Mouse (Mus musculus): ENCODE measurements around the gene Il3. TPM values are rescaled to one million over a fixed set of nuclear protein-coding genes. Genes with fewer than 3 reads are reported as not detected.

Gene Il3
- polyA plus RNA-seq, 1 experiment from 2014 or later: not detected

DNA sequence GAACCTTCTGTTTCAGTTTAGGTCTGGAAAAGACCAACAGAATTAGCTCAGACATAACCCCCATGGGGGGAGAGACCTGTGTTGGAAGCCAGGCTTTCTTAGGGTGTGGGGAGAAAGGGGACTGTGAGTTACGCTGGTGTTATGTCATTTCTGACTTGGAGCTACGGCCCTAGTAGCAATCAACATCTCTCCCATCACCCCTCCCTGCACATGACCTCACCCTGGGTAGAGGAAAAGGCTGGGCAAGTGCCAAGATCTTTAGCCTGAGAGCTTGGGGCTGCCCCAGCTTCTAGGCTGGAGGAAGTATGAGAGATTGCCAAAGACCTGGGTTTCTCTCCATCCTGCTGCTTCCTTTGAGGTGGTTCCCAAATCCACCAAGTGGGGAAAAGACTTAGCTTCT lies 30.1 kb downstream of the Il3 start:
- no peaks in the 10 kb centered on the region for H3K27me3 ChIP-seq
- H3K4me2 ChIP-seq: no peak overlapping the region
- no peak overlapping the region for H3K9ac ChIP-seq
- H3K36me3 ChIP-seq (ENCODE audit: poor library complexity, severe bottlenecking): no peaks in the 10 kb centered on the region
- 90% methylated on average over 2 of the region's 2 CpGs for WGBS
- H3K9me3 ChIP-seq (replicated peaks): no peaks in the 10 kb centered on the region
- ATAC-seq: no peak
- no peaks in the 10 kb centered on the region for H3K4me1 ChIP-seq
- H3K27ac ChIP-seq: no peak overlapping the region
- H3K4me3 ChIP-seq: no peak overlapping the region

DNA sequence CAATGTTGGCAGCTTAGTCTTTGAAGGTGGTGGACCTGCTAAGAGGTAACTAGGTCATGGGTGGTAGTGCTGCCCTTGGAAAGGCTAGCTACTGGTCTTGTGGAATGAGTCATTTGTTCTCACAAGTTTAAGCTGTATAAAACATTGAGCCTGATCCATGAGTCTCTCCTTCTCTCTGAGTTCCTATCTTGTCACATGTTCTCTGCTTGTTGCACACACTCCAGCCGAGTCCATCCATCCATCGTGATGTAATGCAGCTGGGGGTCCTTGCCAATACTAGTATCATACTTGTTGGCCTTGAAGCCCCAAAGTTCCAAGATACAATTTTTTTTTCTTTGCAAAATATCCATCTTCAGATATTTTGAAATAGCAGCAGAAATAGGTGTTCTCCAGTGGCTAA lies 39.6 kb downstream of the Il3 start:
- H3K4me3 ChIP-seq: no peak overlapping the region
- no peak for ATAC-seq
- WGBS: 91% methylated on average over 2 of the region's 2 CpGs
- no peak overlapping the region for H3K9ac ChIP-seq
- no peak overlapping the region for H3K4me2 ChIP-seq
- no peaks in the 10 kb centered on the region for H3K4me1 ChIP-seq
- no peak overlapping the region for H3K27ac ChIP-seq
- no peaks in the 10 kb centered on the region for H3K36me3 ChIP-seq (ENCODE audit: poor library complexity, severe bottlenecking)
- H3K9me3 ChIP-seq (replicated peaks): no peaks in the 10 kb centered on the region
- no peaks in the 10 kb centered on the region for H3K27me3 ChIP-seq

DNA sequence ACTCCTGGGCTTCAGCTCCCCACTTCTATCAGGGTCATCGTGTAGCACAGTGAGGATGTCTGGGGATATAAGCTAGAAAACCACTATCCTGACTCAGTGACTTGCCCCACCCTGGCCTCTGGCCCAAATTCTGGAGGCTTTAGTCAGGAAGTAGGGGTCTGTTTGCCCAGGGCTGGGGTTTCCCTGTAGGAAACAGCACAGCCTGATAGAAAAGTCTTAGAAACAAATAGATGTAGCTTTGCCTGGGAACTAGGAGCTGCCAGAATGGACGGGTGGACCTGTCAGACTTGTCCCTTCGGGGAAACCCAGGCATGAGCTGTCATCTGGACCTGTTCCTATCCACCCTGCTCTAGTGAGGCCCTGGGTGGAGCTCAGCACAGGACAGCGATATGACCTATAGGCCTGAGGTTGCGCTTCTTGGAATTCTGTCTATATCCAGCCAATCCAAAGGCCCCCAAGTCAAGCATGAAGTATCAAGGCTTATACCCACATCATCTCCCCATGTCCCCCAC lies 42.5 kb downstream of the Il3 start:
- WGBS: 92% methylated on average over 5 of the region's 5 CpGs

DNA sequence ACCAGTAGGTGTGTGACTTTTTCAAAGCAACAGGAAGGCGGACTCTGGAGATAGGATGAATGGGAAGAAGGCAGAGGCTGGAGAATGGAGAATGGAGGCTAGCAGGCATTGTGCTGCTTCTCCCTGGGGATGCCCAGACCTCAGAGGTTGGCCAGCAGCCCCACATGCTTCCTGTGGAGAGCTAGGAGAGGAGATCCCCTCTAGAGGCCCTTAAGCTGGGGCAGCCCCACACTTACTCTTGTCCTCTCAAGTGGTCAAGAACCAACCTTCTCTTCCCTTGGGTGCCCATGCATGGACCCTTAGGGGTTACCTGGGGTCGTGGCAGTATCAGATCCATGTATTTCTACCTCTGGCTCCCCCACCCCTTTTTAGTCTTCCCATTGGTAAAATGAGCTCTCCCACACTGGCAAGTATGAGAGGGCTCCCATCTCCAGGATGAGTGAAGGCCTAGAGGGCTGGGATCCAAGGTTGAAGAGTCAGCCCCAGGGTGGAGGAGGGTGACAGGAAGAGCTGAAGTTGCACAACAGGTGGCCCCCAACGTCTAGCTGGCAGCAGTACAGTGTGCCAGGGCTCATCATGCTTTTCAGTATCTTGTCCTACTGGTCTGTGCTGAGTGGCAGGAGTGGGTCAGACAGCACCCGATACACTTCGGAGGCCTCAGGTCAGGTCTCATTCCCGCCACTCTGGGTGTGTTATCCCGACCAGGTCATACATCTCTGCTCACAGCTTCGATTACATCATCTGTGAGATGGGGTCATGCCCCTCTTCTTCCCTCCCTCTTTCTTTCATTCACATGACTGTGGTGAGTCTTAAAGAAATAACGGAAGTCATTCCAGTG lies 43.2 kb downstream of the Il3 start:
- no peak overlapping the region for H3K4me2 ChIP-seq
- no peak overlapping the region for H3K9ac ChIP-seq
- no peaks in the 10 kb centered on the region for H3K27me3 ChIP-seq
- no peaks in the 10 kb centered on the region for H3K9me3 ChIP-seq (replicated peaks)
- H3K27ac ChIP-seq: no peak overlapping the region
- ATAC-seq: no peak
- no peak overlapping the region for H3K4me3 ChIP-seq
- H3K4me1 ChIP-seq: no peaks in the 10 kb centered on the region
- no peaks in the 10 kb centered on the region for H3K36me3 ChIP-seq (ENCODE audit: poor library complexity, severe bottlenecking)
- 84% methylated on average over 9 of the region's 9 CpGs for WGBS

More for the DNA sequence above, 42.5 kb downstream of the Il3 start:
- Histone ChIP-seq H3K4me2 (no peak overlapping the region), H3K9me3 (replicated peaks) (no peaks in the 10 kb centered on the region), H3K27ac (no peak overlapping the region), H3K9ac (no peak overlapping the region), H3K27me3 (no peaks in the 10 kb centered on the region), H3K4me3 (no peak overlapping the region), H3K36me3 (ENCODE audit: poor library complexity, severe bottlenecking) (no peaks in the 10 kb centered on the region), H3K4me1 (no peaks in the 10 kb centered on the region)
- ATAC-seq: no peak

DNA sequence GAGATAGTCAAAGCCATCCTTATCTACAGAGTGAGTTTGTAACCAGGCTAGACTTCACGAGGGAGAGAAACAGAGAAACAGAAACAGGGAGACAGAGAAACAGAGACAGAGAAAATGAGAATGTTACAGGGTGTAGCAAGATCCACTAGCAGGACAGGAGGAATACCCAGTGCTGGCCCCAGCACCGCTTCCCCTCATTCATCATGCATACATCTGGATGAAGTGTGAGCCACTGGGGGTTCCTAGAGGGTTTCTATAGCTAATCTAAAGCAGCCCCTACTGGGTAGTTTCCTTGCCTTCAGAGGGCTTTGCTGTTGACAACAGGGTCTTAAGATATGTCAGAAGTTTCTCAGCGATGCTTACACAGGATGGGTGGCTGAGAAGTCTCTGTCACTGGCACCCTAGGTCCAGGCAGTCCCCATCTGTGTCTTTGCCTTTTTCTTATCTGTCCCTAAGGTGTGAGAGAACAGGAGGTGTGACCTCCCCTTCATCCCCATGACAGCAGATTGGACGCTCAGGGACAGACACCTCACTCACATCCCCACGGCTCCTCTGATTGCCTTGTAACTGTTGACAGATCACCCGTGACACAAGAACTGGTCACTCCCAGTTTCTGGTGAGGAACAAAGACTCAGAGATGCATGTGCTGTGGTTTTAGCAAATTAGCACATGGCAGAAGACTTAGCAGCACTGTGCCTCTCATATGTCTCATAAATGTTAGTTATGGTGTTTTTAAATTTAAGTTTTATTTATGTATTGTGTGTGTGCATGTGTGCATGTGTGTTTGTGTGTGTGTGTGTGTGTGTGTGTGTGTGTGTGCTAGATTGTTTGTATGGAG lies 47.0 kb downstream of the Il3 start:
- Histone ChIP-seq H3K9me3 (replicated peaks) (no peaks in the 10 kb centered on the region), H3K36me3 (ENCODE audit: poor library complexity, severe bottlenecking) (no peaks in the 10 kb centered on the region), H3K4me2 (no peak overlapping the region), H3K27ac (no peak overlapping the region), H3K27me3 (no peaks in the 10 kb centered on the region), H3K9ac (no peak overlapping the region), H3K4me3 (no peak overlapping the region), H3K4me1 (no peaks in the 10 kb centered on the region)
- ATAC-seq: no peak
- 82% methylated on average over 6 of the region's 6 CpGs for WGBS

DNA sequence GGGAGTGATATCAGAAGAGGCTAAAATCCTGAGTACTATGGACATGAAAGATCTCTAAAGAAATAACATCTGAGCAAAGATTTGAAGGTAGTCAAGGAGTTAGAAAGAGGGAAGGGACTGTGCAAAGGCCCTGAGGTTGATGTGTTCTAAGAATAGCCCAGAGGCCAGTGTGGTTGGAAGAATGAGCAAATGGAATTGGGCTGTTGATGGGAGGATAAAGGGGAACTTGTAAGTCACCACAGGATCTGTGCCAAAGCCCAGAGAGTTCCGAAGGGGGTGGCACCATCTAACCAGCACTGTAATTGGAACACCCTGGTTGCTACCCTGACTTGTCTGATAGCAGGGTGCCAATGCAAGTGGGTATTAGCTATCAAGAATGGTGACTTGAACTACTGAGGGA lies 47.9 kb downstream of the Il3 start:
- Histone ChIP-seq H3K4me1 (no peaks in the 10 kb centered on the region), H3K4me2 (no peak overlapping the region), H3K27me3 (no peaks in the 10 kb centered on the region), H3K9me3 (replicated peaks) (no peaks in the 10 kb centered on the region), H3K4me3 (no peak overlapping the region), H3K27ac (no peak overlapping the region), H3K9ac (no peak overlapping the region), H3K36me3 (ENCODE audit: poor library complexity, severe bottlenecking) (no peaks in the 10 kb centered on the region)
- ATAC-seq: no peak
- WGBS: 97% methylated on average over 1 of the region's 1 CpGs

DNA sequence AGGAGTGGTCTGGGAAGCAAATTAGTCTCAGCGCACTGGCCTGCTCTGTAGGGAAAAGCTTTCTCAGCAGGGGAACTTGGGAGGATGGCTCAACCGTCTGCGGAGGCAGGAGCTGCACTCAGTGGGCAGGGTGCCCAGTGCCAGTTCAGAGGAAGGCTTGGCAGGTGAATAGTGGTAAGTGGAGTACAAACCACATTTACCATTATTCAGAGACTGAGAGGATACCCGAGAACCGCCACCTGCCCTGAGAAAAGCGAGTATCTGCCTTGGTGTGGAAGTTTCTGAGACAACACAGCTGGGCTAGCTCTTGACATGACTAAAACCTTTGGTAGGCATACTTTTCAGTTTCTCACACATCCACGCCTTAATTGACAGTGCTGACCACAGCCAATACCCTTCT lies 49.7 kb downstream of the Il3 start:
- WGBS: 60% methylated on average over 7 of the region's 7 CpGs
- no peak for ATAC-seq

DNA sequence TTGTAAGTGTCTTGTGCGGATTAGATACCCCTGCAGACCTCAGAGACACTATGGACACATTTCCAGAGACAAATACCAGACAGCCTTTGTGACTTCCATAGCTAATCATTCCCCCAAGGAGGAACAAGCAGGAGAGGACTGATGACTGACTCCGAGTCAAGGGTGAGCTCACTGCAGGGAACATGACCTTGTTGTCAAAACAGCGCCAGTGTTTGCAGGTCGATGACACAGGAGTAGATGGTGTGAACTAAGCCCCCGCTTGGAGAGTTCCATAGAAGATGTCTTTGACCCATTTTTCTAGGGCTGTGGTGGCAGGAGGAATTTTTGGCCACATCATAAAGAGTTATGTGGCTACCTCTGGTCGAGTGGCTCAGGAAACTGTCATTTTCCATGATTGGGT lies 51.0 kb downstream of the Il3 start:
- no peak overlapping the region for H3K4me2 ChIP-seq
- no peaks in the 10 kb centered on the region for H3K9me3 ChIP-seq (replicated peaks)
- H3K27me3 ChIP-seq: no peaks in the 10 kb centered on the region
- no peaks in the 10 kb centered on the region for H3K36me3 ChIP-seq (ENCODE audit: poor library complexity, severe bottlenecking)
- ATAC-seq: no peak
- no peak overlapping the region for H3K9ac ChIP-seq
- WGBS: 83% methylated on average over 6 of the region's 6 CpGs
- H3K4me1 ChIP-seq: no peaks in the 10 kb centered on the region
- H3K4me3 ChIP-seq: no peak overlapping the region
- H3K27ac ChIP-seq: no peak overlapping the region

More for the DNA sequence above, 49.7 kb downstream of the Il3 start:
- Histone ChIP-seq H3K36me3 (ENCODE audit: poor library complexity, severe bottlenecking) (no peaks in the 10 kb centered on the region), H3K27ac (no peak overlapping the region), H3K9ac (no peak overlapping the region), H3K4me1 (no peaks in the 10 kb centered on the region), H3K4me2 (no peak overlapping the region), H3K27me3 (no peaks in the 10 kb centered on the region), H3K4me3 (no peak overlapping the region), H3K9me3 (replicated peaks) (no peaks in the 10 kb centered on the region)

Other genes starting within 250 kb of the Il3 start
- gene Slc22a4, start 239.2 kb downstream of the Il3 start, polyA plus RNA-seq (2015; fragmentation: Nextera tagmentation; extraction: Ambion mirVana): 0.21 and 0.74 TPM in 2 replicates
- 36.2 and 38.3 TPM in 2 replicates for gene Pdlim4, start 198.3 kb downstream of the Il3 start, polyA plus RNA-seq (2015; fragmentation: Nextera tagmentation; extraction: Ambion mirVana)
- 5.5 and 5.6 TPM in 2 replicates for gene P4ha2, start 167.2 kb downstream of the Il3 start, polyA plus RNA-seq (2015; fragmentation: Nextera tagmentation; extraction: Ambion mirVana)
- not detected in 2 replicates for gene Csf2, start 17.6 kb downstream of the Il3 start, polyA plus RNA-seq (2015; fragmentation: Nextera tagmentation; extraction: Ambion mirVana)
- gene Acsl6, start 36.5 kb upstream of the Il3 start, polyA plus RNA-seq (2015; fragmentation: Nextera tagmentation; extraction: Ambion mirVana): 24.7 and 26.7 TPM in 2 replicates
- gene Meikin, start 103.4 kb upstream of the Il3 start, polyA plus RNA-seq (2015; fragmentation: Nextera tagmentation; extraction: Ambion mirVana): not detected in 2 replicates
- gene Fnip1, start 170.9 kb upstream of the Il3 start, polyA plus RNA-seq (2015; fragmentation: Nextera tagmentation; extraction: Ambion mirVana): 10.9 TPM in 2 replicates